Mouse (Mus musculus): ENCODE measurements around the gene Gm49340. TPM values are rescaled to one million over a fixed set of nuclear protein-coding genes. Genes with fewer than 3 reads are reported as not detected.
"Not testable (repeated sequence)": the region's sequence is repeated elsewhere in the genome, so short reads cannot be mapped to it uniquely, and the experiment has no call there.

The Gm49340 gene
- polyA plus RNA-seq (2015; fragmentation: Nextera tagmentation; extraction: Ambion mirVana): not detected in 2 replicates

DNA sequence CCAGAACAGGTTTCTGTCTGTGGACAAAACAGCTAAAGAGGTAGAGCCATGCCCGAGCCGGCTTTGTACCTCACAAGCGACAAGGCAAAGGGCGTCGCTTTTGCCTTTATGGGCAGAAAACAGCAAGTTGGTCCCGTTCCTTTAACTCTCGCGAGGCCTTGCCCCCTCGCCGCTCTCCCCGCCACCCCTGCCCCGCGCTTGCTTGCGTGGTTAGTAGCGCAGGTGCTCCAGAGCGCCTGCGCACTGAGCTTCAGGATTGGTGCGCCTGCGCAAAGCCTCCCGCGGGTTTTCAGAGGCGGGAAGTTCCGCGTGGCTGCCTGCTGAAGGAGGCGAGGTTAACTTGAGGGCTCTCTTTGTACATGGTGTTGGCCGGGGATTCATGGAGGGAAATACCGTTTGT, at the start of gene Gm49340, which contains the start of the genes Aspa and Spata22:
Gene Gm49340, plus strand, starts transcription at position 300 of the 400 bp plus-strand sequence.
Gene Aspa, minus strand, starts transcription at position 155 of the 400 bp plus-strand sequence.
Gene Spata22, plus strand, starts transcription at position 300 of the 400 bp plus-strand sequence.
- H3K4me2 ChIP-seq (replicated peaks): no peak within 1 kb of the TSS
- 77% methylated on average over 27 of the region's 27 CpGs for WGBS

DNA sequence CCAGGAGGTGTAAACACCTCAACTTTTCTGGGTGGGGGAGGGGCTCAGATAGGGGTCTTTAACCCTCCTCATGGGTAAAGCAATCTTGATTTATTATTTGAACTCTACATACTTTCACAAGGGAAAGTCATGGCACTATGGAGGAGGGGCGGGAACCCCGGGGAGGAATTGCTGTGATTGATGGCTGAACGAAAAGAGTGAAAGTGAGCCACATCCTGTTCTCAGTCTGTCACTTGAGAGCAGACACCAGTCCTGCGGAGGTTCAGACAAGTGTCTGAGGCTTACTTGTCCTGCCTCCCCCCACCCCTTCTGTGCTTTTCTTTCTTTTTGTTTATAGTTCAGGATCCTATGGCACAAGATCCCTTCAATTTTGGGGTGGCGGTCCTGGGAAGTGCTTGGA, 48.8 kb upstream of the Gm49340 start:
- peak overlapping the region; percentile 62 for H3K4me2 ChIP-seq (replicated peaks)
- WGBS: 31% methylated on average over 5 of the region's 5 CpGs
- no peaks in the 10 kb centered on the region for H3K9me3 ChIP-seq
- ATAC-seq (ENCODE audit: low FRiP score, low read depth): no peak
- H3K36me3 ChIP-seq: no peaks in the 10 kb centered on the region
- H3K9ac ChIP-seq: no peak overlapping the region
- H3K4me1 ChIP-seq: peaks cover 24% of the 10 kb centered on the region
- H3K4me3 ChIP-seq: no peak overlapping the region
- H3K27me3 ChIP-seq: no peaks in the 10 kb centered on the region
- H3K27ac ChIP-seq: no peak overlapping the region

More for the DNA sequence above, at the start of gene Gm49340, which contains the start of the genes Aspa and Spata22:
- Histone ChIP-seq H3K4me1 (peaks cover 5% of the 10 kb centered on the region), H3K9ac (no peak within 1 kb of the TSS), H3K9me3 (no peaks in the 10 kb centered on the region), H3K27ac (no peak within 1 kb of the TSS), H3K36me3 (no peaks in the 10 kb centered on the region), H3K4me3 (no peak within 1 kb of the TSS), H3K27me3 (no peaks in the 10 kb centered on the region)
- ATAC-seq (ENCODE audit: low FRiP score, low read depth): no peak

DNA sequence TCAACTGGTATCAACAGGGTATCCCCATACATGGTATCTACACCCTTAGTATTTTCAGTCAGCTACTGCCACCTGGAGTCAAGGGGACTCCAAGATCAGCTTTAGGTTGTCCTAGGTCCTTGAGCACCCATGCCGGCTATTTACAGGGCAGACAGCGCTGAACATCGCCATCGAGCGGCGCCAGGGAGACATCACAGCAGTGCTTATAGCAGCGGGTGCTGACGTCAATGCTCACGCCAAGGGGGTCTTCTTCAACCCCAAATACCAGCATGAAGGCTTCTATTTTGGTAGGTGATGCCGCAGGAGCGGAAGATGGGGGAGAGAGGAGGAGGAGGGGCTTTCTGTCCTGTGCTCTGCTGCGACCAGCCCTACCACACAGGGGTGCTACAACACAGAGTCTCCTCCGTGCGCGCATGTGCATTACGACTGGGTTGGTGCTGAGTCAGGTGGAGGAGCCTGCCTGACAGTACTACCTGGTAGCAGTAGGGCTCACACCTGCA, 48.0 kb upstream of the Gm49340 start:
- H3K27me3 ChIP-seq: no peaks in the 10 kb centered on the region
- WGBS: 4% methylated on average over 16 of the region's 16 CpGs

DNA sequence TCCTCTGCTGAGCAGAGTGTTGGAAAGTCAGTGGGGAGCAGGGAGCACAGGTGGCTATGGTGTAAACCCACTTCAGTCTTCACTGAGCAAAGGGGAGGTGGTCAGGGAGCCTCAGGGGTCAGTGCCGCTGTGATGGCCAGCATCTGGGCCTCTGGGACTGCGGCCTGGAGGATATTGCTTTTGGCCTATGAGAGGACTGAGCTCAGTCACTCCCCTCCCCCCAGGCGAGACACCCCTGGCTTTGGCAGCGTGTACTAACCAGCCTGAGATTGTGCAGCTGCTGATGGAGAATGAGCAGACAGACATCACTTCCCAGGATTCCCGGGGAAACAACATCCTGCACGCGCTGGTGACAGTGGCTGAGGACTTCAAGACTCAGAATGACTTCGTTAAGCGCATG, 46.2 kb upstream of the Gm49340 start:
- Histone ChIP-seq H3K9me3 (no peaks in the 10 kb centered on the region), H3K9ac (no peak overlapping the region), H3K27ac (no peak overlapping the region), H3K4me3 (no peak overlapping the region), H3K4me1 (peaks cover 24% of the 10 kb centered on the region), H3K36me3 (no peaks in the 10 kb centered on the region), H3K27me3 (no peaks in the 10 kb centered on the region), H3K4me2 (replicated peaks) (no peak overlapping the region)
- WGBS: 63% methylated on average over 9 of the region's 9 CpGs
- ATAC-seq (ENCODE audit: low FRiP score, low read depth): no peak

More for the DNA sequence above, 48.0 kb upstream of the Gm49340 start:
- Histone ChIP-seq H3K9me3 (no peaks in the 10 kb centered on the region), H3K4me2 (replicated peaks) (peak overlapping the region; percentile 62), H3K4me1 (peaks cover 24% of the 10 kb centered on the region), H3K27ac (no peak overlapping the region), H3K9ac (peak overlapping the region; percentile 45; the same call in 1 of the 2 replicates), H3K4me3 (peak overlapping the region; percentile 37), H3K36me3 (no peaks in the 10 kb centered on the region)
- peak; percentile 83 for ATAC-seq (ENCODE audit: low FRiP score, low read depth)

DNA sequence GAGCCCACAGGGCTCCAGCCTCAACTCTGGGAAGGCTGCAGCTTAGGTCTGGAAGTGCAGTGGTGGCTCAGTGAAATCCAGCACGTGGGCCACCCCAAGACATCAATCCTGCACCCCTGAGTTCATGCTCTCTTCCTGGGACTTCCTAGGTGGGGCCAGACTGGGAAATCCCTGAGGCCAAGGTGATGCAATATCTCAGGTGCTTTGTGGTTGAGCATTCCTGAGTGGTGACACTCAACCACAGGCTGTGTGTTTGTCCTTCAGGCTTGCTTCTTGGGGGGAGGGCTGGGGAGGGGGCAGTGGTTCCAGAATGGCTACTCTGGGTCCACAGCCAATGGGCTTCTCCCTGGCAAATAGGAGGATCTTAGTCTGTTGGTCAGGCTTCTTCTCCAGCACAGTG, 45.6 kb upstream of the Gm49340 start:
- Histone ChIP-seq H3K9ac (no peak overlapping the region), H3K4me1 (peaks cover 24% of the 10 kb centered on the region), H3K36me3 (no peaks in the 10 kb centered on the region), H3K4me2 (replicated peaks) (no peak overlapping the region), H3K27me3 (no peaks in the 10 kb centered on the region), H3K4me3 (no peak overlapping the region), H3K27ac (no peak overlapping the region), H3K9me3 (no peaks in the 10 kb centered on the region)
- ATAC-seq (ENCODE audit: low FRiP score, low read depth): no peak
- 40% methylated on average over 1 of the region's 1 CpGs for WGBS

DNA sequence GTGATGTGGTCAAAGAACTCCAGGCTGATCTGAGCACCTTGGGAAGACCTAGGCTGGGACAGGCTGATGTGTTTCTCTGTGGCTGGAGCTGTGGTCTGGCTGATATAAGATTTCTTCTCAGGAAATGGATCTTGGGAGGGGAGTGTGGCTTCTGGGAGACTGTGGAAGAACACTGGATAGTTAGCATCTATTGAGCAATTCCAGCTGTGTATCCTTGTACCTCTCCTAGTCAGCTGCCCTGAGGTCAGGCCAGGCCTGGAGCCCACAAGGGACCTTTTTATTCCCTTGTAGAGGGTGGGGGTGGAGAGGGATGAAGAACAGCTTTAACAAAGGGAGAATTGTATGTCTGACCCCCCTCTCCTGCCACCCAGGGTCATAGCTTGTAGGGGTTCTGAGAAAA, 45.2 kb upstream of the Gm49340 start:
- ATAC-seq (ENCODE audit: low FRiP score, low read depth): no peak
- Histone ChIP-seq H3K27ac (no peak overlapping the region), H3K4me3 (no peak overlapping the region), H3K9ac (no peak overlapping the region), H3K9me3 (no peaks in the 10 kb centered on the region), H3K36me3 (no peaks in the 10 kb centered on the region), H3K27me3 (no peaks in the 10 kb centered on the region), H3K4me1 (peaks cover 24% of the 10 kb centered on the region), H3K4me2 (replicated peaks) (no peak overlapping the region)

DNA sequence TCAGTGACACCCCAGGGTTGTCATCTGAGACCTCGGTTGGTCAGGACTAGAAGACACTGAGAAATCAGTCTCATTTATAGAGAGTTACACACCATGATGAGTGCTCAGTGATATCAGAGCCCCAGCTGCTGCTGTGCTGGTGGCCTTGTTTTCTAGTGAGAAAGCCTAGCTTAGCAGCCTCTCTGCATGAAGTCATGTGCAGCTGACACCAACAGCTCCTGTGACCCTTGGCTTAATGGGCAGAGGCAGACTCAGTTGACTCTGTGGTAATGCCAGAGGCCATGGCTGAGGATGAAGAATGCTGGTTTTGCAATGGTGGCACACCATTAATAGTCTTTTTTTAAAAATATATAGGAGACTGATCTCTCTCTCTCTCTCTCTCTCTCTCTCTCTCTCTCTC, 39.9 kb upstream of the Gm49340 start:
- Histone ChIP-seq H3K9ac (no peak overlapping the region), H3K36me3 (no peaks in the 10 kb centered on the region), H3K4me2 (replicated peaks) (no peak overlapping the region), H3K4me3 (no peak overlapping the region), H3K9me3 (no peaks in the 10 kb centered on the region), H3K27me3 (no peaks in the 10 kb centered on the region), H3K4me1 (no peaks in the 10 kb centered on the region), H3K27ac (no peak overlapping the region)
- WGBS: 91% methylated on average over 1 of the region's 1 CpGs
- ATAC-seq (ENCODE audit: low FRiP score, low read depth): no peak

DNA sequence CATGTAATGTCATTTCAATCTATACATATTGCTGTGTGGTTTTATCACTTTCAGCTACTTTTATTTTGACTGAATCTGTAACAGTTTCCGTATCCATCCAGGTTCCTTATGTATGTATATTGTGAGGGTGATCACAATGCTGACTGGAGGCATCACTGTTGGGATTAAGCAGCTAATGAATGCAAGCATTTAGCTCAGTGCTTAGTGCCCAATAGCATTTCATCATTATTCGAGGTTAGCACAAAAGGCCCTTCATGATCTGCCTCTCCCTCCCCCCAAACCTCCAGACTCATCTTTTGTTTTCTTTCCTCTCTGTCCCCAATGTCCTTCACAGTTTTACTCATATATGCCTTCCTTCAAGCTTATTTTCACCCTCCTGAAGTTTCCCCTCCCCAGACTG, 26.4 kb upstream of the Gm49340 start:
- no peak for ATAC-seq (ENCODE audit: low FRiP score, low read depth)
- 53% methylated on average over 2 of the region's 2 CpGs for WGBS

DNA sequence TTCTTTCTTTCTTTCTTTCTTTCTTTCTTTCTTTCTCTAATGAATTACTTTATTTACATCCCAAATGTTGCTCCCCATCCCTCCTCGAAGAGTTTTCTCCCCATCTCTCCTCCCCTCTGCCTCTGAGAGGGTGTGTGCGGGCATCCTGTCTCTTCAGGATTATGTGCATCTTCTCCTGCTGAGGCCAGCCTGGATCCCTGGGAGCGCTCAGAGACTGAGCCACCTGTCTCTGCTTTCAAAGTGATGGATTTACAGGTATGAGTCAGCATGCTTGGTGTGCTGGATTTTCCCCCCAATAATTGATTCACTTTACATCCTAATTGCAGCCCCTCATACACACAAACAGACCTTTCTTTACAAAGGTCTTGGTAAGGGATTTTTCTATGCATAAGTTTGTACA, 13.6 kb upstream of the Gm49340 start:
- WGBS: 40% methylated on average over 3 of the region's 3 CpGs
- Histone ChIP-seq H3K27me3 (no peaks in the 10 kb centered on the region), H3K9me3 (no peaks in the 10 kb centered on the region), H3K4me2 (replicated peaks) (no peak overlapping the region), H3K4me3 (no peak overlapping the region), H3K36me3 (no peaks in the 10 kb centered on the region), H3K27ac (no peak overlapping the region), H3K4me1 (no peaks in the 10 kb centered on the region), H3K9ac (no peak overlapping the region)
- ATAC-seq (ENCODE audit: low FRiP score, low read depth): no peak

More for the DNA sequence above, 26.4 kb upstream of the Gm49340 start:
- no peaks in the 10 kb centered on the region for H3K4me1 ChIP-seq
- H3K27ac ChIP-seq: no peak overlapping the region
- no peaks in the 10 kb centered on the region for H3K36me3 ChIP-seq
- no peaks in the 10 kb centered on the region for H3K27me3 ChIP-seq
- H3K9ac ChIP-seq: no peak overlapping the region
- H3K9me3 ChIP-seq: no peaks in the 10 kb centered on the region
- no peak overlapping the region for H3K4me2 ChIP-seq (replicated peaks)
- H3K4me3 ChIP-seq: no peak overlapping the region

DNA sequence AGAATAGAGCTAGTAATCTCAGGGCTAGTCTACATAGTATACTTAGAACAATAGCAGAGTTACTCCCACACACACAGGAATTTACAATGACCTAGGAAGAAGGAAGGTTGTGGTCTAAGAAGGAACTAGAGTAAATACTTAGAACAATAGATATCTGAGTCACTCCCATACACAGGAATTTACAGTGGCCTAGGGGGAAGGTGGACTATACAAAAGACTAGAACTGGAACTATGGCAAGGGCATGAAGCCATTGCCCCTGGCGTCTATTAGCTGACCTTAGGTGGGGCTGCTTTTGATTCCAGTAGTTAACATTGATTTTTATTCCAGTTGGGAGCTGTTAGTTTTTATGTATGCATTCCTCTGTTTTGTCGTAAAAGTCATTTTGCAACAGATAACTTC, 11.0 kb upstream of the Gm49340 start:
- not testable (repeated sequence) for H3K9ac ChIP-seq; H3K4me3 ChIP-seq; H3K4me2 ChIP-seq (replicated peaks); H3K4me1 ChIP-seq; ATAC-seq (ENCODE audit: low FRiP score, low read depth); H3K9me3 ChIP-seq; H3K36me3 ChIP-seq; H3K27me3 ChIP-seq; H3K27ac ChIP-seq
- 73% methylated on average over 2 of the region's 2 CpGs for WGBS

DNA sequence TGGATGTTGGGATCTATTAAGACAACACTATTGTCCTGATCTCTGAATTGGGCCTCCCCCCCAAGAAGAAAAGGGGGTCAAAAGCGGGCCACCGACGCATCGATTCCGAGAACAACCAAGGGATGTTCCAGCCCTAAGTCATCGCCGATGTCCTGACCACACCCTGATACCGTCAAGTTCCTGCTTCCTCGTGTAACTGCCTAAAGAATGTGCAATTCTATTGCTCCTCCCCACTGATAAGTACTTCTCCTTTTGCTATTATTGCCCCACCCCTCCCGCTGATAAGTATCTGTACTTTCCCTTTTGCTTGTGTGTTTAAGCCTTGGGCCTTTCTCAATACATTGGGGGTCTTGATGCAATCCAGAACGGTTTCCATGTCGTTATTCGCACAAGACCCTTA, 8.5 kb upstream of the Gm49340 start:
- H3K36me3 ChIP-seq; ATAC-seq (ENCODE audit: low FRiP score, low read depth); H3K4me3 ChIP-seq; H3K9me3 ChIP-seq; H3K9ac ChIP-seq; H3K27me3 ChIP-seq; H3K4me2 ChIP-seq (replicated peaks); H3K27ac ChIP-seq; H3K4me1 ChIP-seq: not testable (repeated sequence)
- 92% methylated on average over 13 of the region's 13 CpGs for WGBS

DNA sequence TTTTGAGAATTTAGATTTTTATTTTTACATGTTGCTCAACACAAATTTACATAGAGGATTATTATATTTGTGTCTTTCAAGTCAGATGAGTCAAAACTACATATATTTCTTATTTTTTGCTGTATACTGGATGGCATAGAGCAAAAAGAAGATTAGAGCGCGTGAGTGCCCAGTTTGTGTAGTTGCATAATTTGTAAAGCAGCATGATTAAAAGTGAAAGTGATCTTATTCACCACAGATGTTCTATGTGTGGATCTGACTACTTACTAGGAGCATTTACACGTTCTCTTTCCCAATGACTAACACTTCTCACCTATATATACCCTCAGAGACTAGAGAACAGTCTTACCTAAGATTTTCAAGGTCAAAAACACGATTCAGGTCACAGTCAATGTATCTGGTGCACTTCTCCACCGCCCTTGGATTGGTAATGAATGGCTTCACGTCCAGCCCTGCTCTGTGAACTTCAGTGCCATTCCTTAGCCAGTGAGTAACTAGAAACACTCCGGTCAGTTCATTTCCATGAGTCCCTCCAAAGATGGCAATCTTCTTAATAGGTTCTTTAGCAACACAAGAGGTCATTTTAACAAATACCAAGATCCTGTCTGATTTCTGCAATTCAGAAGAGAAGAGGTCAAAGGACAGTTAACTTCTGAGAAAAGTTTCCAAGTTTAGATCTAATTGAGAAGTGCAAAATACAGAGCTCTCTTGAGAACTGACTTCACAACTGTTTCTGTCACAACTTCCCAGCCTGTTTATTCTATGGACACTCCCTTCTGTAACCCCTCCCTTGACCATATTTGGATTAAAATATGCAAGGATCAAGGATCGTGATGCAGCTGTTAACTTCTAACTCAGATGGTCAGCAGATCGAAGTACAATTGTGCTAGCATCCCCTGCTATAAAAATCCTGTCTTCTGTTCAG, 5.4 kb upstream of the Gm49340 start:
- no peaks in the 10 kb centered on the region for H3K36me3 ChIP-seq
- WGBS: 74% methylated on average over 9 of the region's 9 CpGs
- no peak overlapping the region for H3K4me2 ChIP-seq (replicated peaks)
- H3K4me3 ChIP-seq: no peak overlapping the region
- H3K9ac ChIP-seq: no peak overlapping the region
- peaks cover 5% of the 10 kb centered on the region for H3K4me1 ChIP-seq
- no peak for ATAC-seq (ENCODE audit: low FRiP score, low read depth)
- H3K27ac ChIP-seq: no peak overlapping the region
- H3K27me3 ChIP-seq: no peaks in the 10 kb centered on the region
- H3K9me3 ChIP-seq: no peaks in the 10 kb centered on the region
